Mouse (Mus musculus) limb, embryonic 13.5 days (tissue): ENCODE data around the gene Tnip3. TPM values are rescaled to one million over a fixed set of nuclear protein-coding genes. Genes with fewer than 3 reads are reported as not detected.

Experiments
- ATAC-seq: fragments of 200-750 bp; cut with Nextera tagmentation; 2 replicates; pipeline ENCODE4 v1.8.0; 2017; ENCODE audit warnings: low read depth, moderate number of reproducible peaks, moderate TSS enrichment; ENCODE audit not compliant: low FRiP score
- H3K27ac ChIP-seq: fragments of 300-500 bp; sonication (generic); 2 replicates; pipeline ENCODE4 v1.5.1; 2015; ENCODE audit warnings: inconsistent platforms, mild to moderate bottlenecking, moderate library complexity
- H3K27me3 ChIP-seq: fragments of 300-500 bp; sonication (generic); 2 replicates; pipeline ENCODE4 v1.6.1; 2015; ENCODE audit warnings: mild to moderate bottlenecking, inconsistent platforms
- H3K36me3 ChIP-seq: fragments of 300-500 bp; sonication (generic); 2 replicates; pipeline ENCODE4 v1.6.1; 2015; ENCODE audit warnings: inconsistent platforms, mild to moderate bottlenecking, moderate library complexity
- H3K4me1 ChIP-seq: fragments of 300-500 bp; sonication (generic); 2 replicates; pipeline ENCODE4 v1.6.1; 2015; ENCODE audit warnings: inconsistent platforms
- H3K4me2 ChIP-seq: fragments of 300-500 bp; sonication (generic); replicated peaks from 2 replicates; pipeline ENCODE4 v1.6.1; 2015; ENCODE audit warnings: inconsistent platforms, mild to moderate bottlenecking, moderate library complexity
- H3K4me3 ChIP-seq: fragments of 300-500 bp; sonication (generic); 2 replicates; pipeline ENCODE4 v1.5.1; 2015; ENCODE audit warnings: moderate library complexity, mild to moderate bottlenecking, inconsistent platforms
- H3K9ac ChIP-seq: fragments of 300-500 bp; sonication (generic); 2 replicates; pipeline ENCODE4 v1.6.1; 2015; ENCODE audit warnings: mild to moderate bottlenecking, inconsistent platforms
- H3K9me3 ChIP-seq: fragments of 300-500 bp; sonication (generic); 2 replicates; pipeline ENCODE4 v1.6.1; 2016; ENCODE audit warnings: inconsistent platforms
- WGBS: fragments of 180-500 bp; shearing (Covaris S2); methylation state at CpG from one replicate; pipeline ENCODE4 v1.1.7; 2015; 5-methylcytosine and 5-hydroxymethylcytosine counted together
- polyA plus RNA-seq: library from polyadenylated mRNA; unstranded; fragments of >200 nt; fragmentation: Nextera tagmentation; extraction: Ambion mirVana; gene quantifications from 2 replicates; pipeline ENCODE4 v1.2.1, GENCODE M21; 2015

The Tnip3 gene
- polyA plus RNA-seq, 1 experiment from 2014 or later, result 0.11 TPM

- H3K9me3 ChIP-seq, result no peaks in the 10 kb centered on the region
- no peak overlapping the region for H3K27ac ChIP-seq
- no peak overlapping the region for H3K4me3 ChIP-seq
- H3K4me2 ChIP-seq, result no peak overlapping the region
- no peaks in the 10 kb centered on the region for H3K4me1 ChIP-seq
- H3K27me3 ChIP-seq, result no peaks in the 10 kb centered on the region
- ATAC-seq, result no peak
- H3K36me3 ChIP-seq, result no peaks in the 10 kb centered on the region
- WGBS, result 88% methylated on average over 2 of the region's 2 CpGs
- no peak overlapping the region for H3K9ac ChIP-seq
These were observed 64.9 kb downstream of the Tnip3 start for GRCm38 (mm10) chr6:65590018-65590417.

- H3K4me3 ChIP-seq, result no peak overlapping the region
- ATAC-seq, result no peak
- no peaks in the 10 kb centered on the region for H3K27me3 ChIP-seq
- no peak overlapping the region for H3K4me2 ChIP-seq
- 79% methylated on average over 3 of the region's 3 CpGs for WGBS
- H3K4me1 ChIP-seq, result no peaks in the 10 kb centered on the region
- H3K9ac ChIP-seq, result no peak overlapping the region
- no peak overlapping the region for H3K27ac ChIP-seq
- no peaks in the 10 kb centered on the region for H3K36me3 ChIP-seq
- H3K9me3 ChIP-seq, result no peaks in the 10 kb centered on the region
These were observed 69.1 kb downstream of the Tnip3 start for GRCm38 (mm10) chr6:65594171-65594570.

GRCm38 (mm10) chr6:65595371-65595770 lies 70.3 kb downstream of the Tnip3 start:
- H3K4me3 ChIP-seq, result no peak overlapping the region
- no peaks in the 10 kb centered on the region for H3K4me1 ChIP-seq
- H3K4me2 ChIP-seq, result no peak overlapping the region
- H3K27ac ChIP-seq, result no peak overlapping the region
- no peaks in the 10 kb centered on the region for H3K9me3 ChIP-seq
- ATAC-seq, result no peak
- 80% methylated on average over 1 of the region's 1 CpGs for WGBS
- no peaks in the 10 kb centered on the region for H3K27me3 ChIP-seq
- H3K9ac ChIP-seq, result no peak overlapping the region
- H3K36me3 ChIP-seq, result no peaks in the 10 kb centered on the region

GRCm38 (mm10) chr6:65597056-65597818 lies 72.1 kb downstream of the Tnip3 start:
- no peak for ATAC-seq
- WGBS, result 17% methylated on average over 12 of the region's 12 CpGs
- no peak overlapping the region for H3K4me2 ChIP-seq

GRCm38 (mm10) chr6:65598522-65598921 lies 73.4 kb downstream of the Tnip3 start:
- Histone ChIP-seq H3K4me3 (no peak overlapping the region), H3K4me2 (no peak overlapping the region), H3K27ac (no peak overlapping the region), H3K9ac (no peak overlapping the region), H3K9me3 (no peaks in the 10 kb centered on the region), H3K36me3 (no peaks in the 10 kb centered on the region), H3K4me1 (no peaks in the 10 kb centered on the region), H3K27me3 (no peaks in the 10 kb centered on the region)
- 82% methylated on average over 3 of the region's 3 CpGs for WGBS
- ATAC-seq, result no peak

More at GRCm38 (mm10) chr6:65597056-65597818, 72.1 kb downstream of the Tnip3 start:
- H3K27me3 ChIP-seq, result no peaks in the 10 kb centered on the region
- H3K36me3 ChIP-seq, result no peaks in the 10 kb centered on the region
- H3K27ac ChIP-seq, result no peak overlapping the region
- no peak overlapping the region for H3K4me3 ChIP-seq
- H3K4me1 ChIP-seq, result no peaks in the 10 kb centered on the region
- no peaks in the 10 kb centered on the region for H3K9me3 ChIP-seq
- no peak overlapping the region for H3K9ac ChIP-seq

GRCm38 (mm10) chr6:65599865-65600739 lies 75.0 kb downstream of the Tnip3 start:
- Histone ChIP-seq H3K27ac (no peak overlapping the region), H3K4me1 (no peaks in the 10 kb centered on the region), H3K4me2 (no peak overlapping the region), H3K9me3 (no peaks in the 10 kb centered on the region), H3K27me3 (no peaks in the 10 kb centered on the region), H3K36me3 (no peaks in the 10 kb centered on the region), H3K4me3 (no peak overlapping the region), H3K9ac (no peak overlapping the region)
- WGBS, result 50% methylated on average over 7 of the region's 7 CpGs
- no peak for ATAC-seq

GRCm38 (mm10) chr6:65600887-65601286 lies 75.8 kb downstream of the Tnip3 start:
- H3K27me3 ChIP-seq, result no peaks in the 10 kb centered on the region
- no peaks in the 10 kb centered on the region for H3K4me1 ChIP-seq
- no peak for ATAC-seq
- H3K27ac ChIP-seq, result no peak overlapping the region
- WGBS, result 64% methylated on average over 1 of the region's 1 CpGs
- no peak overlapping the region for H3K4me2 ChIP-seq
- H3K9me3 ChIP-seq, result no peaks in the 10 kb centered on the region
- no peak overlapping the region for H3K4me3 ChIP-seq
- no peak overlapping the region for H3K9ac ChIP-seq
- no peaks in the 10 kb centered on the region for H3K36me3 ChIP-seq

- Histone ChIP-seq H3K9ac (no peak overlapping the region), H3K9me3 (no peaks in the 10 kb centered on the region), H3K27me3 (no peaks in the 10 kb centered on the region), H3K4me2 (no peak overlapping the region), H3K4me3 (no peak overlapping the region), H3K27ac (no peak overlapping the region), H3K4me1 (no peaks in the 10 kb centered on the region), H3K36me3 (no peaks in the 10 kb centered on the region)
- ATAC-seq, result no peak
- WGBS, result 84% methylated on average over 4 of the region's 4 CpGs
These were observed 80.7 kb downstream of the Tnip3 start for GRCm38 (mm10) chr6:65605778-65606177.

- no peak for ATAC-seq
- no peaks in the 10 kb centered on the region for H3K9me3 ChIP-seq
- no peaks in the 10 kb centered on the region for H3K4me1 ChIP-seq
These were observed 81.8 kb downstream of the Tnip3 start for GRCm38 (mm10) chr6:65606946-65607345.

GRCm38 (mm10) chr6:65611834-65612233 lies 86.7 kb downstream of the Tnip3 start:
- Histone ChIP-seq H3K9ac (no peak overlapping the region), H3K4me2 (no peak overlapping the region), H3K4me1 (no peaks in the 10 kb centered on the region)

More at GRCm38 (mm10) chr6:65606946-65607345, 81.8 kb downstream of the Tnip3 start:
- Histone ChIP-seq H3K4me3 (no peak overlapping the region), H3K4me2 (no peak overlapping the region), H3K27ac (no peak overlapping the region), H3K9ac (no peak overlapping the region), H3K36me3 (no peaks in the 10 kb centered on the region), H3K27me3 (no peaks in the 10 kb centered on the region)

GRCm38 (mm10) chr6:65613924-65614585 lies 88.9 kb downstream of the Tnip3 start:
- Histone ChIP-seq H3K9me3 (no peaks in the 10 kb centered on the region), H3K9ac (no peak overlapping the region), H3K27ac (no peak overlapping the region), H3K4me2 (no peak overlapping the region), H3K36me3 (no peaks in the 10 kb centered on the region), H3K4me1 (no peaks in the 10 kb centered on the region), H3K4me3 (no peak overlapping the region), H3K27me3 (no peaks in the 10 kb centered on the region)
- no peak for ATAC-seq

More at GRCm38 (mm10) chr6:65611834-65612233, 86.7 kb downstream of the Tnip3 start:
- Histone ChIP-seq H3K27ac (no peak overlapping the region), H3K27me3 (no peaks in the 10 kb centered on the region), H3K36me3 (no peaks in the 10 kb centered on the region), H3K9me3 (no peaks in the 10 kb centered on the region), H3K4me3 (no peak overlapping the region)
- ATAC-seq, result no peak

GRCm38 (mm10) chr6:65615641-65616040 lies 90.5 kb downstream of the Tnip3 start:
- Histone ChIP-seq H3K27ac (no peak overlapping the region), H3K4me3 (no peak overlapping the region), H3K9ac (no peak overlapping the region), H3K4me2 (no peak overlapping the region), H3K27me3 (no peaks in the 10 kb centered on the region), H3K4me1 (no peaks in the 10 kb centered on the region), H3K9me3 (no peaks in the 10 kb centered on the region), H3K36me3 (no peaks in the 10 kb centered on the region)
- no peak for ATAC-seq
- 60% methylated on average over 4 of the region's 4 CpGs for WGBS
